Mouse (Mus musculus) heart, adult 2 months (tissue): ENCODE measurements around the gene Gm10142.

ENCODE experiments used
- CTCF ChIP-seq: fragments of 200-600 bp; IDR thresholded peaks from 2 replicates; pipeline ENCODE4 v1.8.1; 2022; ENCODE audit warnings: antibody characterized with exemption, mild to moderate bottlenecking, moderate library complexity
- EP300 ChIP-seq: fragments of 200-500 bp; IDR thresholded peaks from 2 replicates; pipeline ENCODE4 v1.6.1; 2011; ENCODE audit warnings: low read depth, low read length, control low read depth; ENCODE audit not compliant: insufficient read depth
- POLR2A ChIP-seq: fragments of 200-500 bp; IDR thresholded peaks from 2 replicates; pipeline ENCODE4 v1.6.1; 2011; ENCODE audit warnings: mild to moderate bottlenecking, low read depth, low read length, control low read depth; ENCODE audit not compliant: insufficient read depth

DNA sequence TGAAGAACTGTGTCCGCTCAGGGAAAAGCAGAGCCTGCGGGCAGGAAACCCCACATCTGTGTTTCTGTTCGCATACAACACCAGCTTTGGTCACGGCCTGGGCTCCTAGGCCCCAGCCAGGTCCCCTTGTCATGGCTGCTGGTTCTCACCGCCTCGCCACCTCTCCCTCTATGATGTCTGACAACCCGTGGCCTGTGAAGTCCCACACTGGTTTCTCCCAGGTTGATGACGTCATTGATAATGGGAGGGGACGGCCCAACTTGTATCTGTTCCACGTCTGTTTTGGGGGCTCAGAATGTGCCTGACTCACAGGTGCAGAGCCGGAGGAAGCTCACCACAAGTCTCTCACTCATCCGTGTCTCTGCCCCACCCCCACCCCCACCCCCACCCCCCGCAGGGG, 41.8 kb upstream of the Gm10142 start:
- TF ChIP-seq CTCF (no peak), POLR2A (no peak), EP300 (no peak)
